Mouse (Mus musculus) midbrain, embryonic 14.5 days (tissue): ENCODE measurements at regions not wholly inside any gene's neighbourhood (a gene's known extent, or its start where the extent isn't known, plus 50 kb on each side); places are given as distances from the start of the nearest gene placed in this dataset.

Experiments used
- ATAC-seq: fragments of 200-750 bp; cut with Nextera tagmentation; 2 replicates; pipeline ENCODE4 v1.8.0; 2017; ENCODE audit warnings: moderate number of reproducible peaks, moderate library complexity; ENCODE audit not compliant: low FRiP score, low TSS enrichment
- DNase-seq: peaks from one replicate; pipeline ENCODE4 v3.0.0-alpha.2; 2015
- H3K27ac ChIP-seq: fragments of 300-500 bp; sonication (generic); replicated peaks from 2 replicates; pipeline ENCODE4 v1.5.1; 2014; ENCODE audit warnings: mild to moderate bottlenecking, low read depth, low read length, moderate library complexity
- H3K27me3 ChIP-seq: fragments of 300-500 bp; sonication (generic); 2 replicates; pipeline ENCODE4 v1.6.1; 2014; ENCODE audit warnings: low read length, control low read depth, mixed read lengths; ENCODE audit not compliant: control insufficient read depth, insufficient read depth
- H3K36me3 ChIP-seq: fragments of 300-500 bp; sonication (generic); 2 replicates; pipeline ENCODE4 v1.6.1; 2014; ENCODE audit warnings: low read length, control low read depth; ENCODE audit not compliant: control insufficient read depth, insufficient read depth
- H3K4me1 ChIP-seq: fragments of 300-500 bp; sonication (generic); 2 replicates; pipeline ENCODE4 v1.6.1; 2014; ENCODE audit warnings: mild to moderate bottlenecking, antibody characterized with exemption, low read length, control low read depth; ENCODE audit not compliant: control insufficient read depth, insufficient read depth
- H3K4me2 ChIP-seq: fragments of 300-500 bp; sonication (generic); 2 replicates; pipeline ENCODE4 v1.6.1; 2014; ENCODE audit warnings: mild to moderate bottlenecking, low read length, moderate library complexity
- H3K4me3 ChIP-seq: fragments of 300-500 bp; sonication (generic); replicated peaks from 2 replicates; pipeline ENCODE4 v1.5.1; 2014; ENCODE audit warnings: low read depth, low read length
- H3K9ac ChIP-seq: fragments of 300-500 bp; sonication (generic); replicated peaks from 2 replicates; pipeline ENCODE4 v1.6.1; 2014; ENCODE audit warnings: mild to moderate bottlenecking, low read length, moderate library complexity
- H3K9me3 ChIP-seq: fragments of 300-500 bp; sonication (generic); 2 replicates; pipeline ENCODE4 v1.6.1; 2016; ENCODE audit warnings: low read length, control low read depth, mixed read lengths; ENCODE audit not compliant: control insufficient read depth
- WGBS: fragments of 180-500 bp; shearing (Covaris S2); extraction: QIAGEN DNeasy Blood & Tissue Kit; methylation state at CpG from one replicate; pipeline ENCODE4 v1.1.7; 2014; 5-methylcytosine and 5-hydroxymethylcytosine counted together

- Histone ChIP-seq H3K9ac (no peak overlapping the region), H3K4me3 (peak overlapping the region; percentile 26), H3K9me3 (no peaks in the 10 kb centered on the region), H3K36me3 (no peaks in the 10 kb centered on the region), H3K4me2 (peak overlapping the region; percentile 59), H3K27me3 (peaks cover 80% of the 10 kb centered on the region), H3K27ac (peak overlapping the region; percentile 77), H3K4me1 (peaks cover 5% of the 10 kb centered on the region; the same call in 1 of the 2 replicates)
- DNase-seq: no peak
- ATAC-seq: no peak
- 9% methylated on average over 7 of the region's 7 CpGs for WGBS
These were observed 247.6 kb downstream of the Nr2f2 start for GRCm38 (mm10) chr7:70118971-70119370.

GRCm38 (mm10) chr7:70117930-70118922 is 248.3 kb downstream of the Nr2f2 start:
- 7% methylated on average over 21 of the region's 21 CpGs for WGBS
- peak overlapping the region; percentile 59 for H3K4me2 ChIP-seq
- DNase-seq (peak; percentile 72), ATAC-seq (peak; percentile 58; the same call in 1 of the 2 replicates)
- H3K36me3 ChIP-seq: no peaks in the 10 kb centered on the region
- 0 out of 2 replicates have a peak overlapping the region, but pooled peaks have one; percentile 37 for H3K9ac ChIP-seq
- H3K4me3 ChIP-seq: peak overlapping the region; percentile 26
- H3K27ac ChIP-seq: peak overlapping the region; percentile 77
- no peaks in the 10 kb centered on the region for H3K9me3 ChIP-seq
- peaks cover 80% of the 10 kb centered on the region for H3K27me3 ChIP-seq
- H3K4me1 ChIP-seq: peaks cover 5% of the 10 kb centered on the region; the same call in 1 of the 2 replicates

- Histone ChIP-seq H3K4me2 (peak overlapping the region; percentile 9), H3K27me3 (peaks cover 48% of the 10 kb centered on the region), H3K4me1 (peaks cover 10% of the 10 kb centered on the region), H3K27ac (peak overlapping the region; percentile 5; the same call in 1 of the 2 replicates), H3K4me3 (no peak overlapping the region), H3K9me3 (no peaks in the 10 kb centered on the region), H3K36me3 (no peaks in the 10 kb centered on the region), H3K9ac (no peak overlapping the region)
- ATAC-seq: no peak
- DNase-seq: no peak
- WGBS: 6% methylated on average over 8 of the region's 8 CpGs
These were observed 257.5 kb downstream of the Nr2f2 start for GRCm38 (mm10) chr7:70109013-70109412.

DNA sequence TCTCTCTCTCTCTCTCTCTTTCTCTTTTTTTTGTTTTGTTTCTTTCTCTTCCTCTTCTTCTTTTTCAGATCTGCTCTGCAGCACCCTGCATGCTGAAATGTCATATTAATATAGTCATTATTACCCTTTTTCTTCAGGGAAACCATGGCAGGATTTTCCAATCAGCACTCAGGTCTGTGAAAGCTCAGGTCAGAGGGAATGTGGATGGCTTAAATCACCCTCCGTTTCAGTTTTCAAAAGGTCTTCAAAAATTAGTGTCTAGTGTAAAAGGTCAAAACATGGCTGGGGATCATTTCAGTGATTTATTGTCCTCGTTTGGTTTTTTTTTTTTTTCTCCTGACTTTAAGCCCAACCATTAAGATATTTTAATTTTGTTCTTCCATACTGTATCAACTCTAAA is 261.5 kb downstream of the Nr2f2 start:
- no peak for ATAC-seq
- peak overlapping the region; percentile 77; the same call in 1 of the 2 replicates for H3K27ac ChIP-seq
- no peaks in the 10 kb centered on the region for H3K9me3 ChIP-seq
- 28% methylated on average over 2 of the region's 2 CpGs for WGBS
- DNase-seq: no peak
- no peak overlapping the region for H3K4me2 ChIP-seq
- H3K9ac ChIP-seq: no peak overlapping the region
- no peak overlapping the region for H3K4me3 ChIP-seq
- H3K4me1 ChIP-seq: peaks cover 13% of the 10 kb centered on the region
- H3K36me3 ChIP-seq: no peaks in the 10 kb centered on the region
- H3K27me3 ChIP-seq: peaks cover 19% of the 10 kb centered on the region; the same call in 1 of the 2 replicates

- Histone ChIP-seq H3K9ac (no peak overlapping the region), H3K9me3 (no peaks in the 10 kb centered on the region), H3K4me1 (peaks cover 13% of the 10 kb centered on the region), H3K27me3 (peaks cover 18% of the 10 kb centered on the region; the same call in 1 of the 2 replicates), H3K27ac (peak overlapping the region; percentile 77), H3K36me3 (no peaks in the 10 kb centered on the region), H3K4me3 (no peak overlapping the region), H3K4me2 (peak overlapping the region; percentile 27; the same call in 1 of the 2 replicates)
- WGBS: 6% methylated on average over 8 of the region's 8 CpGs
- peak; percentile 66 for ATAC-seq
- DNase-seq: peak; percentile 75
These were observed 262.0 kb downstream of the Nr2f2 start for GRCm38 (mm10) chr7:70104486-70104885.

DNA sequence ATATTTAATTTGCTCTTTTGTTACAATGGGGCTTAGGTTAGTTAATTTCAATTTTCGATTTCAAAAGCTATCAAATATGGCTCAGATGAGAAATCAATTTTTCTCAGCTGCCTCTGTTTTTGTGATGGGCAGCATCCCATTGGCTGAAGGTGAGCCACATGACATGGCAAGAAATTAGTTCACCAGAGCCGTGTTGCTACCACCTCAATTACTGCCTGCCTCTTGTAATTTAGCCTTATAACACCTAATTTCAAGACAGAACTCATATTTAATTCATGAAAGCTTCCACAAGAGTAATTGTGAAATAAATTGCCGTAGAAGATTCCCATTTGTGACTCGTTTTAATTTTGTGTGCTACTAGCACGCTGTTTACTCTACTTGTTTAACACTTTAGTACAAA is 262.9 kb downstream of the Nr2f2 start:
- WGBS: 41% methylated on average over 5 of the region's 5 CpGs
- Histone ChIP-seq H3K27me3 (peaks cover 13% of the 10 kb centered on the region; the same call in 1 of the 2 replicates), H3K9ac (no peak overlapping the region), H3K4me1 (peaks cover 9% of the 10 kb centered on the region), H3K4me3 (no peak overlapping the region), H3K4me2 (peak overlapping the region; percentile 8; the same call in 1 of the 2 replicates), H3K9me3 (no peaks in the 10 kb centered on the region), H3K27ac (0 out of 2 replicates have a peak overlapping the region, but pooled peaks have one; percentile 14), H3K36me3 (no peaks in the 10 kb centered on the region)
- ATAC-seq (peak; percentile 64; the same call in 1 of the 2 replicates), DNase-seq (peak; percentile 59)

DNA sequence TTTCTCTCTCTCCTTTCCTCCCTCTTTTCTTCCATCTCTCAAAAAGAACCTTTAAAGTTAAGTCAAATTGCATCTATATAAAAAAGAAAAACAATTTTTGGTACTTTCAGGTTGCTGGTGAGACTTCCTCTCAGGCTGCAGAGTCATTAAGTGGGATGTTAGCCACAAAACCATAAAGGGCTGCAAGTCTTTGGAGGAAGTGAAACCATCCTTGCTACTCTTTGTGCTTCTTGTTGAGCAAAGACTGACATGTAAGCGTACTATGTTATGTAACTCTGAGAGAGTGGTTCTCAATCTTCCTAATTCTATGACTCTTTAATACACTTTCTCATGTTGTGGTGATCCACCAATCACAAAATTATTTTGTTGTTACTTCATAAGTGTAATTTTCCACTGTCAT is 267.5 kb downstream of the Nr2f2 start:
- Histone ChIP-seq H3K9me3 (no peaks in the 10 kb centered on the region), H3K4me3 (no peak overlapping the region), H3K27ac (no peak overlapping the region), H3K36me3 (no peaks in the 10 kb centered on the region), H3K9ac (no peak overlapping the region), H3K27me3 (no peaks in the 10 kb centered on the region), H3K4me1 (peaks cover 9% of the 10 kb centered on the region), H3K4me2 (no peak overlapping the region)
- ATAC-seq: no peak
- 95% methylated on average over 1 of the region's 1 CpGs for WGBS
- no peak for DNase-seq

GRCm38 (mm10) chr7:70093916-70094784 is 272.4 kb downstream of the Nr2f2 start:
- peaks cover 5% of the 10 kb centered on the region; the same call in 1 of the 2 replicates for H3K4me1 ChIP-seq
- H3K9ac ChIP-seq: no peak overlapping the region
- ATAC-seq: no peak; the same call in 1 of the 2 replicates
- H3K9me3 ChIP-seq: peaks cover 4% of the 10 kb centered on the region; the same call in 1 of the 2 replicates
- 41% methylated on average over 21 of the region's 21 CpGs for WGBS
- H3K27me3 ChIP-seq: no peaks in the 10 kb centered on the region
- peak overlapping the region; percentile 52 for H3K27ac ChIP-seq
- DNase-seq: peak; percentile 63
- no peak overlapping the region for H3K4me3 ChIP-seq
- H3K36me3 ChIP-seq: no peaks in the 10 kb centered on the region
- H3K4me2 ChIP-seq: peak overlapping the region; percentile 36
